Mouse (Mus musculus) brain, embryonic 18.5 days (tissue): ENCODE data around the gene Gcc1.

ENCODE experiments used
- DNase-seq: peaks from one replicate; pipeline ENCODE4 v3.0.0-alpha.2; 2012; ENCODE audit warnings: low read depth, low spot score

Gene Gcc1

DNA sequence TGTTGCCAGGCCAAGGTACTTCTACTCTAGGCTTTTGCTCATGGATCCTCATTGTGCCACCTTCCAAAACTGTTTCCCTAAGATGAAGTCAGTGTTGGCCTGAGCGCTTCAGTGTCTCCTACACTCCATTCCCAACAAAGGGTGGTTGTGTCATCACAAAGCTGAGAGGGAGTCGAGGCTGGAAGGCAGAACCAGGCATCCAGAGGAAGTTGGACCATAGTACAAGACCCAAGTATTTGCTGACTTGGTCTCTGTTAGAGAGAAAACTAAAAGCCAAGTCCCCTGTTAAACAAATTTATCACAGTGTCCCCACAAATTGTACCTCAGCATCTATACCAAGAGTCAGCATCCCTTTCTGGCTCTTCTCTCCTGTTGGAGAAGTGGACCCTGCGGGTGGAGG, at the start of gene Gcc1:
Gcc1 (minus strand) TSS at position 101 of the 400 bp plus-strand sequence.
- DNase-seq: no peak

- DNase-seq: no peak
Measured at GRCm38 (mm10) chr6:28474839-28475238, 46.6 kb upstream of the Gcc1 start, which contains the start of gene Snd1. Snd1 (plus strand) TSS chr6:28475139.

DNA sequence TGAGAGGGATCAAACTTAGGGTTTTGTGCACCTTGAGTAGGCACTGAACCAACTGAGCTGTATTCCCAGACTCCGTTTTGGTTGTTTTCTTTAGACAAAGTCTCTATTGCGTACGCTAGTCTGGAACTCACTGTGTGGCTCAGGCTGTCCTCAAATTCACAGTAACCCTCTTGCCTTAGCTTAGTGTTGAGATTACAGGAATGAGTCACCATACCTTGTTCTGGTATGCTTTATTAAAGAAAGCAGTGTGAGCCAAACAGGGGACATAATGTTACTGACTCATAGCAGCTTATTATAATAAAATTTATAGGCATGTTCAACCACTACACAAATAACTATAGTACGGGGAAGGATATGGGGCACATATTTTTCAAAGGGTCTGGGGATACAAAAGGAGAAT, 46.0 kb upstream of the Gcc1 start:
- DNase-seq: no peak

GRCm38 (mm10) chr6:28471284-28472035, 43.3 kb upstream of the Gcc1 start:
- DNase-seq: no peak

DNA sequence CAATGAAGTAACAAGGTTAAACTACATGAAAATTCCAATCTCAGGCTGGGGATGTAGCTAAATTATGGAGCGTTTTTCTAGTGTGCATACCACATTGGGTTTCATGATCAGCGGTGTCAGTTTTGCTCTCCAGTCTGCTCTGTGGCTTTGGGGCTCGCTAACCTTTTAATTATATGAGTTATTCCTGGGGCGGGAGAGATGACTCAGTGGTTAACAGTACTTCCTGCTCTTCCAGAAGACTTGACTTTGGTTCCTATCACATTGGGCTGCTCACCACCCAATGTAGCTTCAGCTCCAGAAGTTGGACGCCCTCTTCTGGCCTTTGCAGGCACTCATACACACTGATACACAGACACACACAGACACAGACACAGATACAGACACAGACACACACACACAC, 42.4 kb upstream of the Gcc1 start:
- DNase-seq: no peak

GRCm38 (mm10) chr6:28470017-28470602, 41.9 kb upstream of the Gcc1 start:
- DNase-seq: no peak

GRCm38 (mm10) chr6:28464630-28465029, 36.4 kb upstream of the Gcc1 start:
- DNase-seq: no peak

DNA sequence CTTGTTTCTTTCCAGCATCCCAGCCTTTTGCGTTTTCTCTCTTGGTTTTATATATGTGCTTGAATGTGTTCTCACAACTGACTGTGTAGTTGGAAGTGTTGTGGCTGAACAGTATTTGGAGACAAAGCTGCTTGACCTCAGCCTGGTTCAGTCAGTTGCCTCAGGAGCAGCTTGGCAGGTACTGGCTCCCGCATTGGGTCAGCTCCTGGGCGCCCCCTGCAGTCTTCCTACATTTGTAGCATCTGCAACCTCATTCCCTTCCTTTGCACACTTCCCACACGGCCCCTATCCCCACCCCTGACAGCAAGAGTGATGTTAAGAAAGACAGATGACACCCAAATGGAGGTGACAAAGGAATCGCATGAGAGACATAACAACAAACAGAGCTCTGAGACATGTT, 32.3 kb upstream of the Gcc1 start:
- no peak for DNase-seq

DNA sequence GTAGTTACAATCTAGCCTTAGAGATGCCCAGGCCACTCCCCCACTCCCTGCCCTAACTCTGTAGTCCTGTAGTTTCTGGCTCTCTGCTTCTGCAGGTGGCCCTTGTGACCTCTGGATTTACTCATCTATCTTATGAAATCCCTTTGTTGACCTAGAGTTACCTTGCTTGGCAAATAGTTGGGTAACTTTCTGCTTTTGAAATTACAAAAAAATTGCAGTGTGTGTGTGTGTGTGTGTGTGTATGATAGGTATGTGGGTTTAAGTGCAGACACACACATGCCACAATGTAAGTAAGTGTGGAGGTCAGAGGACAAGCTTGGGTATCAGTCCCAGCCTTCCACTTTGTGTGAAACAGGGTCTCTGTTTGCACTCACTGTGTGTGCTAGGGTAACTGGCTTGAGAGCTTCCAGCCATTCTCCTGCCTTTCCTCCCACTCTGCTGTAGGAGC, 31.1 kb upstream of the Gcc1 start:
- no peak for DNase-seq

- no peak for DNase-seq
Measured at GRCm38 (mm10) chr6:28450977-28451376, 22.8 kb upstream of the Gcc1 start.

DNA sequence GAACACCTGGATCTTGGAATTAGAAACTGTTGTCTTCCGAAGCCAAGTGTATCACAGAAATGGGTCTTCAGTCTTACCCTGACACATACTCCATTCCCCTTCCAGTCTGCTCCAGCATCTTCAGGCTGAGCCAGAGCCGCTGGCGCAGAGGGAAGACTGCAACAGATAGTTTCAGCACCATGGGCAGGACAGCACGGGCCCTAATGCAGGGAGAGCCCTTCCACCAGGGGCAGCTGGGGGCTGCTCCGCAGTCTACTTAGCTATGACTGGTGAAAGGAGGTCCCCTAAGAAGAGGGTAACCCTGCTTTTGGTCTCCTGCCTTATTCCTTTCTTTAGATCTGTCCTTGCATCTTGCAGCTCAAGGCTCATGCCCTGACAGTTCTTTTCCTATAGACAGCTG, 22.3 kb upstream of the Gcc1 start:
- no peak for DNase-seq

DNA sequence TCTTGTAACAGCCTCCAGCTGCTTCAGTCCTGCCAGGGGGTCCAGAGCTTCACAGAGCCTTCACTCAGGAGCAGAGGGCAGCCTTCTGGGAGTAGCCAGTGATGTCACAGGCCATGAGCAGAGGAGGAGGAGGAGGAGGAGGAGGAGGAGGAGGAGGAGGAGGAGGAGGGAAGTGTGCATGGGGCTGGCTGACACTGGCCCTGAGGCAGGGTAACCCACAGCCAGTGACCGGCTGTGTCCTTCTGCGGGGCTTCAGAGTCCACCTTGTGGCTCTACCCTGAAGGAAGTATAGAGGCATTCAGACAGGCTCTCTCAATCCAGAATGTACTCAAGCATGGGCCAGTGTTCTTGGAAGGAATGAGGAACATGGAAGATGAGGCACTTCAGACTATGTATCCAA, 21.1 kb upstream of the Gcc1 start, which contains the start of gene Pax4:
Pax4 (minus strand) TSS at position 101 of the 400 bp plus-strand sequence.
- DNase-seq: no peak

DNA sequence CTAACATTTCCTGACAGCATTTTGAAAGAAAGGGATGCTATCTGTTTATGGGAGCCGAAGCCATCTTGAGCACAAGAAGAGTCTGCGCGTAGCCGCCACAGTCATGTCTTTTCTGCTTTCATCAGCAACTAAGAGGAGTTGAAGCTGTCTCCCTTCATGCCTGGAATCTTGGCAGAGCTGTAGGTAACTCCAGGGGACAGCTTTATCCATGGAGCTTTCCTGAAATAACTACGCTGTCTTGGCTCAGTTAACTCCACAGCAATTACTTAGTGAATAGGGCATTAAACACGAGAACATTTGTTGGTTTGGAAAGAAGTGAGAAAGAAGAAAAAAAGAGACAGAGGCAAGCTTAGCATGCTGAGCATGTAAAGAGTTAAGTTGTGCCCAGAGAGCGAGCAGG, 19.7 kb upstream of the Gcc1 start:
- no peak for DNase-seq

DNA sequence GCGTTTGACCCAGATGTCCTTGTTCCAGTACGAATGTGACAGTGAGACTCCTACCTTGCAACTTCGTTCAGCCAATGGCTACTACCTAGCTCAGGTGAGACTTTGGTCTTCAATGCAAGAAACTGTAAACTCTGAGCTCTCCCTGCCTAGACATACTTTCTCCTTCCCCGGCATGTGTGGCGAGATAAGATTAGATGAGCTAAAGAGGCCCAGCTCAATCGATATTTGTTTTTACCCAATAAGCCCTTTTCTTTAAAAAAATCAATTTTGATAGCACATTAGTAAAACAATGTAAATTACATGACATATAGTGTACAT, 3.3 kb upstream of the Gcc1 start:
- DNase-seq: no peak

GRCm38 (mm10) chr6:28430795-28431537, 2.8 kb upstream of the Gcc1 start:
- DNase-seq: no peak

GRCm38 (mm10) chr6:28429870-28430269, 1.7 kb upstream of the Gcc1 start:
- no peak for DNase-seq

DNA sequence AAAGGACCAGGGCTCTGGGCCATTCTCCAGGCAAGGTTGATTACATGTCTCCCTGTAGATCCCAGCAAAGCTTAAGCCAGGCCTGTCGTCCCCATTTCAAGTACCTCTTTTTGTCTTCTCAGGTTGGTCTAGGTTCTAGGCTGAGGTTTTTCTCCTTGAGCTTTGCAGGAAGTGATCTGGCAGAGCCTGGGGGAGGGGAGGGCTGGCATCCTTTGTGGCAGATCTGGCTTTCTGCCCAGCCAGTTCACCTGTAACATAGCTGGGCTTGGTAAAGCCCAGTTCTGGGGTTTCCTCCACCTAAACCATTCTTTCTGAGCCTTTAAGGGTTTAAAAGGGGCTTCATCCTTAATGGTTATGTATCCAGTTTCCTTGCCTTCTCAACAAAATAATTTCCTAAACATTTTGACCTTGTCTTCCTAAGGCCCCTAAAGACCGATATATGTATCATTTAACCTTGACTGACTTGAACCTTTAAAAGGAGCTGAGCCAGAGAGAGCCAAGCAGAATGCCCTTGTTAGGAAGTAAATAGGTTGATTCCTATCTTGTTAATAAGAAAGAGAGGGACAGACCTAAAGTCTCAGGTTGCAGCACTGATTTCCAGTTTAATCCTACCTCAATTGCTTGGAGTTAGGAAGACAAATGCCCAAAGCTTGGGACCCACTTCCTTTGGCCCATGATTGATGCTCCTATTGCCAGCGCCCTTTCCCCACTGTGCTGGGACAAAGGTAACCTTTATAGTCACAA, 922 bp downstream of the Gcc1 start, which contains the start of gene Fscn3:
Fscn3 (plus strand) TSS at position 694 of the 744 bp plus-strand sequence.
- no peak for DNase-seq

DNA sequence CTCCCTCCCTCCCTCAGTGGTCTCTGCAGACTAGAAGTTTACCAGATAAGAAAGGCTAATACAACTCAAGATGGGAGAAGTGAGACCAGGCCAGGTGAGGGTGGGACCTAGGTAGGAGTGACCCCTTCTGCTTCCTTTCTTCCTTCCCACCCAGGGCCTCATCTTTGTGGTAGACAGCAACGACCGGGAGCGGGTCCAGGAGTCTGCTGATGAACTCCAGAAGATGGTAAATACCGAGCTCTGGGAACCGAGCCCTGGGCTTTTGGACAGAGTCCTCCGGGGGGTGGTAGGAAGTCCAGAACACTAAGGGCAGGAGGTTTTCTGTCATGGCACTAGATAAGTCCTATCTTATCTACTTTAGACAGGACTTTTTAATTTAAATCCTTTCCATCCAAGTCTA, 3.2 kb downstream of the Gcc1 start:
- DNase-seq: no peak

DNA sequence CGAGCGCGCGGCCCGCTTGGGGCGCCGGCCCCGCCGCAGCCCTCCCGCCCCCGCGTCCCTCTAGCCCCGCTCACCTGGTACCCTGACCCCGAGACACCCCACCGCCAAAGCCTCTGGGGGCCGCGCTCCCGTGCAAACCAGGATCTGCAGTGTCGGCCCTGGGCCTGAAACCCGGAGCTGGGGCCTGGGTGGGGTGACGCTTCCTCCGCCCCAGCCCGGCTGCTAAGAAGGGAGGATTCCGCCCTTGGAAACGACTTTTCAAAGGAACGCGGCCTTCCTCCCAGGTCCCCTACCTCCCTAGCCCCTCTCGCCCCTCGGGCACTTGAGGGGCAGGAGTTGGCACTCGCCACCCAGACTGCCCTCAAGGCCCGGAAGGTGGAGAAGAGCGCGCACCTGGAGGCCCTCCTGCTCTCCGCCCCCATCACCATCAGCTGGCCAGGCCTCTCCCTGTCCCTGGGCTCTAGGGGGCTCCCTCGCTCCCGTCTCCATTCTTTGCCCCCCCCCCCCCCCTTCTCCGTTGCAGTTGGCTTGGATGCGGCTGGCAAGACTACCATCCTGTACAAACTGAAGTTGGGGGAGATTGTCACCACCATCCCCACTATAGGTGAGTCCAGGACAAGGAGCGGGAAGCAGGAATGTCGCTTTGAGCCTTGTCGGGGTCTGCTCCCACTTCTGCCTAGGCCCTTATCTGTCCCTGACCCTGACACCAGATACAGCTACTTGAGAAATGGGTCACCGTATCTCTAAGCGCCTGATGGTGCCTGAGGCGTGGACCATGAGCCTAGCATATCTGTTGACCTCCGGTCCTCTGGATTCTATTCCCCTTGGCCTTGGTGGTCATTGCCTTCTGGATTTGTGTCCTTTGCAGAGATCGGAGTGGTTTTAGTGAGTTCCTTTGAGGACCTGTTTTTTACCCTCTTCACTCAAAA, 4.2 kb downstream of the Gcc1 start:
- DNase-seq: no peak

GRCm38 (mm10) chr6:28423313-28423712, 4.9 kb downstream of the Gcc1 start, which contains the start of gene Arf5:
Arf5 (plus strand) TSS chr6:28423560.
- peak; percentile 52 for DNase-seq
